Mouse (Mus musculus): ENCODE data around the gene Wdr59. TPM values are rescaled to one million over a fixed set of nuclear protein-coding genes. Genes with fewer than 3 reads are reported as not detected.
"Not testable (repeated sequence)": the region's sequence is repeated elsewhere in the genome, so short reads cannot be mapped to it uniquely, and the experiment has no call there.

The Wdr59 gene
- polyA plus RNA-seq, 1 experiment from 2014 or later: 3.1 TPM

DNA sequence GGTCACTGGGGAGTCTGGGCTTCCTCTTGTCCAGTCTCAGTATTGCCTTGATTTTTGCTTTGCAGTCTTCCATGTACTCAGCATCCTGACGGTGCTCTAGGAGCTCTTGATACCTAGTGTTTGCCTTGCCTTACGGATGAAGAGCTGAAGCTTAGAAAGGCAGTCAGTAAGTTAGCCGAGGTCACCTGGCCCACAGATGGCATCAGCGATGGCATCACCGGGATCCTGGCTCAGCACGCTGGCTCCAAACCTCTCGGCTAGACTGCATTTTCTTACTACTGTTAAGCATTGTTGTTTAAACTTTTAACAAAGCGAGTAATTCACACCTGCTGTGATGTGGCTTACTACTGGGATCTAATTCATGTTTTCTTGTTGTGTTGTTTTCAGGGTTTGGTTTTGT is 8.4 kb downstream of the Wdr59 start:
- Histone ChIP-seq H3K27ac (ENCODE audit: low read depth, low read length) (no peak overlapping the region), H3K4me2 (ENCODE audit: low read depth) (no peak overlapping the region), H3K9ac (ENCODE audit: low read length) (no peak overlapping the region), H3K36me3 (ENCODE audit: control insufficient read depth, insufficient read depth, low read length) (no peaks in the 10 kb centered on the region), H3K4me1 (ENCODE audit: control insufficient read depth, insufficient read depth, low read length) (no peaks in the 10 kb centered on the region), H3K4me3 (ENCODE audit: low read depth, low read length) (no peak overlapping the region), H3K27me3 (ENCODE audit: control insufficient read depth, insufficient read depth, low read length) (no peaks in the 10 kb centered on the region), H3K9me3 (ENCODE audit: control insufficient read depth, low read length) (no peaks in the 10 kb centered on the region)
- WGBS: 77% methylated on average over 8 of the region's 8 CpGs
- DNase-seq (ENCODE audit: low spot score) (no peak), ATAC-seq (ENCODE audit: insufficient read depth, low FRiP score, low TSS enrichment) (no peak)

DNA sequence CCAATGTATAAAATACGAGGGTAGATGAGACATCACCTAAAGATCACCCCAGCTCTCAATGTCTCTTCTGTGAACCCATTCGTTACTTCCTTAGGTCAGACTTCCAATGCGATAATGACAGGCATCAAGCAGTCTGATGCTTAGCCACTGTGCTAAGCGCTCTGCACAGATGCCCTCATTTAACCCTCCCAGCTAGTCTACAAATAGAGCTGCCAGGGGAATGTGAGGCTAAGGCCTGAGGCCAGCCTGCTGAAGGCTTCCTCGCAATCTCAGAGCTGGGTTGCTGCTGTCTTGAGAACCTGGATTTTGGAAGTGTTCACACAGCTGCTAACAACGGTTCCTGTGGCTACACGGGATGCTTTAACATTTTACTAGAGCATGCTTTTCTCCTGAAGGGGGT is 9.0 kb downstream of the Wdr59 start:
- H3K27ac ChIP-seq (ENCODE audit: low read depth, low read length): no peak overlapping the region
- H3K9me3 ChIP-seq (ENCODE audit: control insufficient read depth, low read length): no peaks in the 10 kb centered on the region
- no peak overlapping the region for H3K4me3 ChIP-seq (ENCODE audit: low read depth, low read length)
- no peaks in the 10 kb centered on the region for H3K36me3 ChIP-seq (ENCODE audit: control insufficient read depth, insufficient read depth, low read length)
- 88% methylated on average over 7 of the region's 7 CpGs for WGBS
- DNase-seq (ENCODE audit: low spot score) (no peak), ATAC-seq (ENCODE audit: insufficient read depth, low FRiP score, low TSS enrichment) (no peak)
- H3K4me1 ChIP-seq (ENCODE audit: control insufficient read depth, insufficient read depth, low read length): no peaks in the 10 kb centered on the region
- H3K9ac ChIP-seq (ENCODE audit: low read length): no peak overlapping the region
- H3K27me3 ChIP-seq (ENCODE audit: control insufficient read depth, insufficient read depth, low read length): no peaks in the 10 kb centered on the region
- no peak overlapping the region for H3K4me2 ChIP-seq (ENCODE audit: low read depth)

DNA sequence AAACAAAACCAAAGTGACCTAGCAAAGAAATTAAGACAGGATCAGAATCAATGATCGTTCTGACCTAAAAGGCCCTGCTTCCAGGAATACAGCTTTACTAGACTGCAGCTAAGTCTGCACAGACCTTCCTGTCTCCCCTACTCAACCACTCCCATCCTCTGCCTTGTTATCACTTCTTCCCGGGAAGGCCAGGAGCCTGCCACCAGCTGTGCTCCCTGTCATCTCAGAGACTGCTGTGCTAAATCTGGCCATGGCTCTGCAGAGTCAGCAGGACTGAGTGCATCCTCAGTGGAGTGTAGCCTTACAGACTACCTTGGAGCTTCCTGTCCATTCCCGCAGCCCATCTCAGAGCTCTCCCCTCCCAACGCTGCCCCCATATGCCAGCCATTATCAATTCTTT is 11.5 kb downstream of the Wdr59 start:
- Histone ChIP-seq H3K4me1 (ENCODE audit: control insufficient read depth, insufficient read depth, low read length) (no peaks in the 10 kb centered on the region), H3K27ac (ENCODE audit: low read depth, low read length) (no peak overlapping the region), H3K4me3 (ENCODE audit: low read depth, low read length) (no peak overlapping the region), H3K9me3 (ENCODE audit: control insufficient read depth, low read length) (no peaks in the 10 kb centered on the region), H3K9ac (ENCODE audit: low read length) (no peak overlapping the region), H3K4me2 (ENCODE audit: low read depth) (no peak overlapping the region), H3K36me3 (ENCODE audit: control insufficient read depth, insufficient read depth, low read length) (no peaks in the 10 kb centered on the region), H3K27me3 (ENCODE audit: control insufficient read depth, insufficient read depth, low read length) (no peaks in the 10 kb centered on the region)
- ATAC-seq (ENCODE audit: insufficient read depth, low FRiP score, low TSS enrichment): no peak
- 61% methylated on average over 4 of the region's 4 CpGs for WGBS
- no peak for DNase-seq (ENCODE audit: low spot score)

DNA sequence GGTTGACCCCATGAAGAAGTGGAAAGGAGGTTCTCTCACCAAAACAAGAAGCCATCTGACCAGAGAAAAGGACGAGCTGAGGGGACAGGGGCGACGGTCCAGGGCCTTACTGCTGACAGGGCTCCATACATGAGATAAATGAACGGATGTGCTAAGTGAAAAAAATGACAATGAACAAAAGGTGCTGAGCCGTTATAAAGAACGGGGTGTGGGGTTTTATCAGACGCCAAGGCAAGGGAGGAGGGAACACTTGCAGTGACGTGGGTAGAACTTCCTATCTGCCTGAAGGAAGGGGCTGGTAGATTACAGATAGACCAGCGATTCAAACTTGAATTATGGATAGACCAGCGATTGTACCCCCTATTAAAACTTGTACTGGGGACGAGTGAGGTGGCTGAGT is 12.6 kb downstream of the Wdr59 start:
- Histone ChIP-seq H3K9me3 (ENCODE audit: control insufficient read depth, low read length) (no peaks in the 10 kb centered on the region), H3K36me3 (ENCODE audit: control insufficient read depth, insufficient read depth, low read length) (no peaks in the 10 kb centered on the region), H3K4me3 (ENCODE audit: low read depth, low read length) (no peak overlapping the region), H3K4me2 (ENCODE audit: low read depth) (no peak overlapping the region), H3K27me3 (ENCODE audit: control insufficient read depth, insufficient read depth, low read length) (no peaks in the 10 kb centered on the region), H3K9ac (ENCODE audit: low read length) (no peak overlapping the region), H3K27ac (ENCODE audit: low read depth, low read length) (no peak overlapping the region), H3K4me1 (ENCODE audit: control insufficient read depth, insufficient read depth, low read length) (no peaks in the 10 kb centered on the region)
- WGBS: 89% methylated on average over 11 of the region's 11 CpGs
- ATAC-seq (ENCODE audit: insufficient read depth, low FRiP score, low TSS enrichment) (no peak), DNase-seq (ENCODE audit: low spot score) (no peak)

GRCm38 (mm10) chr8:111508566-111508965 is 13.3 kb downstream of the Wdr59 start:
- 78% methylated on average over 2 of the region's 2 CpGs for WGBS
- H3K36me3 ChIP-seq (ENCODE audit: control insufficient read depth, insufficient read depth, low read length): no peaks in the 10 kb centered on the region
- no peaks in the 10 kb centered on the region for H3K27me3 ChIP-seq (ENCODE audit: control insufficient read depth, insufficient read depth, low read length)
- no peak overlapping the region for H3K27ac ChIP-seq (ENCODE audit: low read depth, low read length)
- no peaks in the 10 kb centered on the region for H3K4me1 ChIP-seq (ENCODE audit: control insufficient read depth, insufficient read depth, low read length)
- no peak overlapping the region for H3K4me2 ChIP-seq (ENCODE audit: low read depth)
- H3K9ac ChIP-seq (ENCODE audit: low read length): no peak overlapping the region
- DNase-seq (ENCODE audit: low spot score) (no peak), ATAC-seq (ENCODE audit: insufficient read depth, low FRiP score, low TSS enrichment) (no peak)
- H3K9me3 ChIP-seq (ENCODE audit: control insufficient read depth, low read length): no peaks in the 10 kb centered on the region
- no peak overlapping the region for H3K4me3 ChIP-seq (ENCODE audit: low read depth, low read length)

DNA sequence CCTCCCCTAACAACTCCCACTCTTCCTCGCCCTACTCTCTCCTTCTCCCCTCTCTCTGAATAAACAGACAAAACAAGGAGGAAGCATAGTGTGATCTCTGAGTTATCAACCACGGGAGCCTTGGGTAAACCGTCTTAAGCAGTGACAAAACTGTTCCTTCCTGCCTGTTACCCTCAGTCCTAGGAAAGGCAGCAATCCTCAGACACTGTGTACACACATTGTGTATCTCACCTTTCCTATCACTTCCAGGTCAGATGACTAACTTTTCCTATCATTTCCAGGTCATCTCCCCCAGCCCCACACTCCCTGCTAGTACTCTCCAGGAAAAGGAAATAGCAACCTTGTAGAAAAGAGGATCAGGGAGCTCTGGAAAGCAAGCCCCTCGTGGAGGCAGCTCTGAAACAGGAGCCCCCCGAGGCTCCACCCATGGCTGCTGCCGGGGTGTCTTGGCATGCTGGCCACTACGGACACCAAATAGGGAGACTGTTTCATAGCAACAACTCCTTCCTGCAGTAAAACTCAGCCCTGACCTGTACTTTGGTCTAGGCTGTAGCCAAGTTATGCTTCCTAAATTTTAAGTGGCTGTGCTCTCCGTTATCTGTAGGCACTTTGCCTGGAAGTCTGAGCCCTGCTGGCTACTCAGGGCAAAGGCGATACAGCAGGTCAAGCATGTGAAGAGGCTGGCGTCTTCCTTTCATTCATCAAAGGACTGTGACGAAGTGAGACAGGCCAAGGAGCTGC is 20.0 kb downstream of the Wdr59 start:
- Histone ChIP-seq H3K4me2 (ENCODE audit: low read depth) (no peak overlapping the region), H3K4me1 (ENCODE audit: control insufficient read depth, insufficient read depth, low read length) (no peaks in the 10 kb centered on the region), H3K9ac (ENCODE audit: low read length) (no peak overlapping the region), H3K27me3 (ENCODE audit: control insufficient read depth, insufficient read depth, low read length) (no peaks in the 10 kb centered on the region), H3K27ac (ENCODE audit: low read depth, low read length) (no peak overlapping the region), H3K36me3 (ENCODE audit: control insufficient read depth, insufficient read depth, low read length) (no peaks in the 10 kb centered on the region), H3K4me3 (ENCODE audit: low read depth, low read length) (no peak overlapping the region), H3K9me3 (ENCODE audit: control insufficient read depth, low read length) (no peaks in the 10 kb centered on the region)
- WGBS: 79% methylated on average over 11 of the region's 11 CpGs
- no peak for DNase-seq (ENCODE audit: low spot score)
- ATAC-seq (ENCODE audit: insufficient read depth, low FRiP score, low TSS enrichment): no peak

DNA sequence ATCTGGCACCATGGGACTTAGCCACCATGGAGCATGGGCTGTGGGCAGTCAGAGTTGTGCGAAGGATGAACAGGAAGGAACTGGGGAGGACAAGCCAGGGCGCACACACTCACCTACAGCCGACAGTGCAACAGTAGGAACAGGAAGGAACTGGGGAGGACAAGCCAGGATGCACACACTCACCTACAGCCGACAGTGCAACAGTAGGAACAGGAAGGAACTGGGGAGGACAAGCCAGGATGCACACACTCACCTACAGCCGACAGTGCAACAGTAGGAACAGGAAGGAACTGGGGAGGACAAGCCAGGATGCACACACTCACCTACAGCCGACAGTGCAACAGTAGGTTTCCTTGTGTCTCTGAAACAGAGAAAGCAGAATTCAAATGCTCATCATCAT is 23.6 kb downstream of the Wdr59 start:
- not testable (repeated sequence) for H3K4me2 ChIP-seq (ENCODE audit: low read depth); H3K9me3 ChIP-seq (ENCODE audit: control insufficient read depth, low read length); DNase-seq (ENCODE audit: low spot score); H3K27ac ChIP-seq (ENCODE audit: low read depth, low read length); H3K36me3 ChIP-seq (ENCODE audit: control insufficient read depth, insufficient read depth, low read length); H3K4me1 ChIP-seq (ENCODE audit: control insufficient read depth, insufficient read depth, low read length); H3K9ac ChIP-seq (ENCODE audit: low read length); H3K27me3 ChIP-seq (ENCODE audit: control insufficient read depth, insufficient read depth, low read length); ATAC-seq (ENCODE audit: insufficient read depth, low FRiP score, low TSS enrichment); H3K4me3 ChIP-seq (ENCODE audit: low read depth, low read length)
- WGBS: 93% methylated on average over 4 of the region's 6 CpGs

DNA sequence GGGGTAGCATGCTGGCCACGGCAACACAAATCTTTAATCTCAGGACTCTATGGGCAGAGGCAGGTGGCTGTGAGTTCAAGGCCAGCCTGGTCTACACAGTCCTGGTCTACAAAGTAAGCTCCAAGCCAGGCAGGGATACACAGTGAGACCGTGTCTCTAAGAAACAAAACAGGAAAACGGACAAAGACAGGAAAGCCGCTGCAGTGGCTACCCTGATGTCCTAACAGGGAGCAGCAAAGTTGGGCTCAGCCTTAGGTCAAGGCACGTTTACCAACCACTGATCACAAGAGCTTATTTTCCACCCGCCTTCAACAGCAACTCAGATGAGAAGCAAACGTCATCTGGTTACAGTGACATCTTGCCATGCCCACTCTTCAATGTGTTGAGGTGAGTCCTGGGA is 25.6 kb downstream of the Wdr59 start:
- Histone ChIP-seq H3K27me3 (ENCODE audit: control insufficient read depth, insufficient read depth, low read length) (no peaks in the 10 kb centered on the region), H3K9ac (ENCODE audit: low read length) (no peak overlapping the region), H3K9me3 (ENCODE audit: control insufficient read depth, low read length) (no peaks in the 10 kb centered on the region), H3K27ac (ENCODE audit: low read depth, low read length) (no peak overlapping the region), H3K36me3 (ENCODE audit: control insufficient read depth, insufficient read depth, low read length) (no peaks in the 10 kb centered on the region), H3K4me1 (ENCODE audit: control insufficient read depth, insufficient read depth, low read length) (no peaks in the 10 kb centered on the region), H3K4me2 (ENCODE audit: low read depth) (no peak overlapping the region), H3K4me3 (ENCODE audit: low read depth, low read length) (no peak overlapping the region)
- no peak for DNase-seq (ENCODE audit: low spot score)
- 81% methylated on average over 7 of the region's 7 CpGs for WGBS
- ATAC-seq (ENCODE audit: insufficient read depth, low FRiP score, low TSS enrichment): no peak

GRCm38 (mm10) chr8:111493176-111493575 is 28.7 kb downstream of the Wdr59 start:
- no peak for DNase-seq (ENCODE audit: low spot score)
- H3K27me3 ChIP-seq (ENCODE audit: control insufficient read depth, insufficient read depth, low read length): no peaks in the 10 kb centered on the region
- no peak overlapping the region for H3K4me2 ChIP-seq (ENCODE audit: low read depth)
- no peak for ATAC-seq (ENCODE audit: insufficient read depth, low FRiP score, low TSS enrichment)
- no peaks in the 10 kb centered on the region for H3K36me3 ChIP-seq (ENCODE audit: control insufficient read depth, insufficient read depth, low read length)
- no peaks in the 10 kb centered on the region for H3K9me3 ChIP-seq (ENCODE audit: control insufficient read depth, low read length)
- 91% methylated on average over 3 of the region's 3 CpGs for WGBS
- H3K4me3 ChIP-seq (ENCODE audit: low read depth, low read length): no peak overlapping the region
- no peaks in the 10 kb centered on the region for H3K4me1 ChIP-seq (ENCODE audit: control insufficient read depth, insufficient read depth, low read length)
- no peak overlapping the region for H3K9ac ChIP-seq (ENCODE audit: low read length)
- H3K27ac ChIP-seq (ENCODE audit: low read depth, low read length): no peak overlapping the region

All from neural tube, embryonic 11.5 days (tissue).